Mouse (Mus musculus): Measurements from ENCODE around the gene Ssbp4. TPM values are rescaled to one million over a fixed set of nuclear protein-coding genes. Genes with fewer than 3 reads are reported as not detected.
A peak's percentile ranks its signal among the peaks of the same experiment; 100 is the strongest.

Gene Ssbp4
- polyA plus RNA-seq, 1 experiment from 2014 or later = 68.4 TPM

- peaks cover 17% of the 10 kb centered on the region for H3K4me1 ChIP-seq (ENCODE audit: control insufficient read depth, insufficient read depth, low read length)
- no peak for ATAC-seq (replicated peaks; ENCODE audit: extremely low read depth, insufficient read depth, low FRiP score)
- H3K27me3 ChIP-seq (ENCODE audit: control insufficient read depth, insufficient read depth, low read length) = no peaks in the 10 kb centered on the region
- H3K4me2 ChIP-seq (ENCODE audit: low read depth, low read length) = no peak overlapping the region
- H3K4me3 ChIP-seq (ENCODE audit: low read length) = no peak overlapping the region
- WGBS = 4% methylated on average over 1 of the region's 1 CpGs
- H3K36me3 ChIP-seq (ENCODE audit: control insufficient read depth, insufficient read depth) = no peaks in the 10 kb centered on the region
- H3K9ac ChIP-seq (ENCODE audit: low read length) = no peak overlapping the region
- no peaks in the 10 kb centered on the region for H3K9me3 ChIP-seq (replicated peaks; ENCODE audit: control insufficient read depth, low read length)
- H3K27ac ChIP-seq (ENCODE audit: low read length) = no peak overlapping the region
These were observed 5.1 kb upstream of the Ssbp4 start for GRCm38 (mm10) chr8:70613763-70614162.

- no peaks in the 10 kb centered on the region for H3K9me3 ChIP-seq (replicated peaks; ENCODE audit: control insufficient read depth, low read length)
- peaks cover 17% of the 10 kb centered on the region for H3K4me1 ChIP-seq (ENCODE audit: control insufficient read depth, insufficient read depth, low read length)
- H3K36me3 ChIP-seq (ENCODE audit: control insufficient read depth, insufficient read depth) = no peaks in the 10 kb centered on the region
- H3K27me3 ChIP-seq (ENCODE audit: control insufficient read depth, insufficient read depth, low read length) = no peaks in the 10 kb centered on the region
- H3K4me2 ChIP-seq (ENCODE audit: low read depth, low read length) = peak overlapping the region; percentile 99
- WGBS = 0% methylated on average over 6 of the region's 6 CpGs
- H3K4me3 ChIP-seq (ENCODE audit: low read length) = peak overlapping the region; percentile 49
- peak overlapping the region; percentile 72 for H3K27ac ChIP-seq (ENCODE audit: low read length)
- no peak for ATAC-seq (replicated peaks; ENCODE audit: extremely low read depth, insufficient read depth, low FRiP score)
- H3K9ac ChIP-seq (ENCODE audit: low read length) = peak overlapping the region; percentile 61
These were observed 3.2 kb upstream of the Ssbp4 start for GRCm38 (mm10) chr8:70611849-70612248.

GRCm38 (mm10) chr8:70610796-70611771, 2.4 kb upstream of the Ssbp4 start:
- WGBS = under 1% methylated on average over 54 of the region's 54 CpGs
- Histone ChIP-seq H3K4me2 (ENCODE audit: low read depth, low read length) (peak overlapping the region; percentile 99), H3K9me3 (replicated peaks; ENCODE audit: control insufficient read depth, low read length) (no peaks in the 10 kb centered on the region), H3K4me1 (ENCODE audit: control insufficient read depth, insufficient read depth, low read length) (peaks cover 17% of the 10 kb centered on the region), H3K36me3 (ENCODE audit: control insufficient read depth, insufficient read depth) (no peaks in the 10 kb centered on the region), H3K27ac (ENCODE audit: low read length) (peak overlapping the region; percentile 96), H3K9ac (ENCODE audit: low read length) (peak overlapping the region; percentile 66), H3K4me3 (ENCODE audit: low read length) (peak overlapping the region; percentile 49), H3K27me3 (ENCODE audit: control insufficient read depth, insufficient read depth, low read length) (no peaks in the 10 kb centered on the region)
- no peak; the same call in 1 of the 2 replicates for ATAC-seq (replicated peaks; ENCODE audit: extremely low read depth, insufficient read depth, low FRiP score)

GRCm38 (mm10) chr8:70609849-70610795, 1.4 kb upstream of the Ssbp4 start:
- Histone ChIP-seq H3K27ac (ENCODE audit: low read length) (peak overlapping the region; percentile 96), H3K4me2 (ENCODE audit: low read depth, low read length) (peak overlapping the region; percentile 99), H3K9ac (ENCODE audit: low read length) (peak overlapping the region; percentile 66), H3K9me3 (replicated peaks; ENCODE audit: control insufficient read depth, low read length) (no peaks in the 10 kb centered on the region), H3K36me3 (ENCODE audit: control insufficient read depth, insufficient read depth) (no peaks in the 10 kb centered on the region), H3K4me3 (ENCODE audit: low read length) (peak overlapping the region; percentile 49), H3K4me1 (ENCODE audit: control insufficient read depth, insufficient read depth, low read length) (peaks cover 17% of the 10 kb centered on the region), H3K27me3 (ENCODE audit: control insufficient read depth, insufficient read depth, low read length) (no peaks in the 10 kb centered on the region)
- under 1% methylated on average over 41 of the region's 45 CpGs for WGBS
- ATAC-seq (replicated peaks; ENCODE audit: extremely low read depth, insufficient read depth, low FRiP score) = peak; percentile 71

- Histone ChIP-seq H3K27ac (ENCODE audit: low read length) (peak overlapping the region; percentile 96), H3K36me3 (ENCODE audit: control insufficient read depth, insufficient read depth) (no peaks in the 10 kb centered on the region), H3K27me3 (ENCODE audit: control insufficient read depth, insufficient read depth, low read length) (no peaks in the 10 kb centered on the region), H3K4me3 (ENCODE audit: low read length) (peak overlapping the region; percentile 49), H3K9ac (ENCODE audit: low read length) (peak overlapping the region; percentile 66), H3K9me3 (replicated peaks; ENCODE audit: control insufficient read depth, low read length) (no peaks in the 10 kb centered on the region), H3K4me1 (ENCODE audit: control insufficient read depth, insufficient read depth, low read length) (peaks cover 17% of the 10 kb centered on the region), H3K4me2 (ENCODE audit: low read depth, low read length) (peak overlapping the region; percentile 99)
- 2% methylated on average over 36 of the region's 39 CpGs for WGBS
- peak; percentile 70 for ATAC-seq (replicated peaks; ENCODE audit: extremely low read depth, insufficient read depth, low FRiP score)
These were observed 736 bp upstream of the Ssbp4 start for GRCm38 (mm10) chr8:70609368-70609848.

- Histone ChIP-seq H3K36me3 (ENCODE audit: control insufficient read depth, insufficient read depth) (no peaks in the 10 kb centered on the region), H3K9me3 (replicated peaks; ENCODE audit: control insufficient read depth, low read length) (no peaks in the 10 kb centered on the region), H3K27ac (ENCODE audit: low read length) (peak overlapping the region; percentile 96), H3K9ac (ENCODE audit: low read length) (peak overlapping the region; percentile 85), H3K4me1 (ENCODE audit: control insufficient read depth, insufficient read depth, low read length) (peaks cover 17% of the 10 kb centered on the region), H3K4me2 (ENCODE audit: low read depth, low read length) (peak overlapping the region; percentile 99), H3K27me3 (ENCODE audit: control insufficient read depth, insufficient read depth, low read length) (no peaks in the 10 kb centered on the region), H3K4me3 (ENCODE audit: low read length) (peak overlapping the region; percentile 74)
- ATAC-seq (replicated peaks; ENCODE audit: extremely low read depth, insufficient read depth, low FRiP score) = no peak
- WGBS = 2% methylated on average over 83 of the region's 84 CpGs
These were observed 549 bp downstream of the Ssbp4 start for GRCm38 (mm10) chr8:70607898-70608748.

- 26% methylated on average over 6 of the region's 6 CpGs for WGBS
- H3K27ac ChIP-seq (ENCODE audit: low read length) = peak overlapping the region; percentile 96
These were observed 1.1 kb downstream of the Ssbp4 start for GRCm38 (mm10) chr8:70607603-70607897.

More at GRCm38 (mm10) chr8:70607603-70607897, 1.1 kb downstream of the Ssbp4 start:
- Histone ChIP-seq H3K9ac (ENCODE audit: low read length) (peak overlapping the region; percentile 85), H3K9me3 (replicated peaks; ENCODE audit: control insufficient read depth, low read length) (no peaks in the 10 kb centered on the region), H3K4me2 (ENCODE audit: low read depth, low read length) (peak overlapping the region; percentile 99), H3K4me1 (ENCODE audit: control insufficient read depth, insufficient read depth, low read length) (peaks cover 17% of the 10 kb centered on the region), H3K4me3 (ENCODE audit: low read length) (peak overlapping the region; percentile 74), H3K36me3 (ENCODE audit: control insufficient read depth, insufficient read depth) (peaks cover 3% of the 10 kb centered on the region; the same call in 1 of the 2 replicates), H3K27me3 (ENCODE audit: control insufficient read depth, insufficient read depth, low read length) (no peaks in the 10 kb centered on the region)
- no peak for ATAC-seq (replicated peaks; ENCODE audit: extremely low read depth, insufficient read depth, low FRiP score)
